Mouse (Mus musculus) ovary, postnatal 36 days (tissue): Measurements from ENCODE around the gene Tex261.
A peak's percentile ranks its signal among the peaks of the same experiment; 100 is the strongest.
"Not testable (repeated sequence)": the region's sequence is repeated elsewhere in the genome, so short reads cannot be mapped to it uniquely, and the experiment has no call there.

Experiments
- DNase-seq: peaks from one replicate; pipeline ENCODE4 v3.0.0; 2022; ENCODE audit warnings: low spot score, mixed read lengths

The Tex261 gene

DNA sequence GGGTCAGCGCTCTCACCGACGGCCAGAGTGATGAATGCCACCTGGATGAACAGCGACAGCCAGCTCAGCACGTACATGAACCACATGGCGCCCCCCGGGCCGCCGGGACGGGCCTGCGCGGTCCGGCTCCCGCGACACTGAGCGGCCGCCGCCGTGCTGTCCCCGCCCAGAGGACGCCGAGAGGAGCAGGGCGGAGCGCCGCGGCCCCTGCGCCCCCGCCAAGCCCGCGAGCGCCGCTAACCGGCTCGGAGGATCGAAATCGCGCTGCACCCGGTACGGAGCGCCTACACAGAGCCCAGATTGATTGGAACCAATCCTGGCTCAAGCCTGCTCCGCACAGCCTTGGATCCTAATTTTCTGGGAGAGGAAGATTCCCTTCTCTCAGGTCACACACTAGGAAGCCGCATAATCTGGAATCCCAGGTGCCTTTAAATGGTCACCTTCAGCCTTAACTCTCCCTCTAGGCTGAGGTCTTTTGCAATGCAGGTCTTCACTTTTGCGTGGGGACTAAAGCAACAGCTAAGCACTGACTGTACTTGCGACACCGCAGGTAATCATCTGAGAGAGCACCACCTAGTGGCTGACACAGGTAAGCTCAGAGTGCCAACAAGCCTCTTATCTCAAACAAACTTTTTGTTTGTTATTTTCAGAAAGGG, at the start of gene Tex261:
Gene Tex261, minus strand, starts transcription at position 176 of the 656 bp plus-strand sequence.
- DNase-seq = peak; percentile 93

- no peak for DNase-seq
These were observed 46.2 kb upstream of the Tex261 start for GRCm38 (mm10) chr6:83821856-83822255.

DNA sequence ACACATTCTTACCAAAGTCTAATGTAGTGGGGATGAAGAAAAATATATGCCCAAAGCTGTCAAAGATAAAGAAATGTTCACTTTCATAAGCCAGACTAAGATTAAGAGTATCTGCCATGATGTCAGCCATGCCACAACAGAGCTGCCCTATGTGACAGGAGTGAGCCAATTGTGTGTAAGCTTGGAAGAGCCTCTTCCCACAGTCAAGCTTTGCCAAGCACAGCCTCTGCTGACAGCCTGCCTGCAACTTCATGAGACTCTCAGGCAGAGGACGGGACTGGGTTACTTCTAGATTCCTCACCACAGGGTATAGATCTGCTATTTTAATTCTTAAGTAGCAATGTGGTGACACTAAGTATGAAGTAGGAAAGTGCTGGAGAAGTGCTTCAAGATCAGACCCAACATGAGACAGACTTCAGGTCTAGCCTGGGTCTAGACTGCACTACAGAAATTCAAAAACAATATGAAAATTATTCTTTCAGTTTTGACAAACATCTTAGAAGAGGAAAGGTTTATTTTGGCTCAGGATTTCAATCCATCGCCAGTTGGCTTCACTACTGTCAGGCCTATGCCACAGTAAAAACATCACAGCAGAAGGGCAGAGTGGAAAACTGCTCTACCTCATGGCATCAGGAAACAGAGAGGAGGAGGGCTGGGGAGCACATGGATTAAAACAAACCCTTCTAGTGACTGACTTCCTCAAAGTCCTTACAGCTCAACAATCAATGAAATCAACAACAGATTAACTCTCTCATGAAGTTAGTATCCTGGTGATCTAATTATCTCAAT, 45.3 kb upstream of the Tex261 start:
- DNase-seq = no peak

DNA sequence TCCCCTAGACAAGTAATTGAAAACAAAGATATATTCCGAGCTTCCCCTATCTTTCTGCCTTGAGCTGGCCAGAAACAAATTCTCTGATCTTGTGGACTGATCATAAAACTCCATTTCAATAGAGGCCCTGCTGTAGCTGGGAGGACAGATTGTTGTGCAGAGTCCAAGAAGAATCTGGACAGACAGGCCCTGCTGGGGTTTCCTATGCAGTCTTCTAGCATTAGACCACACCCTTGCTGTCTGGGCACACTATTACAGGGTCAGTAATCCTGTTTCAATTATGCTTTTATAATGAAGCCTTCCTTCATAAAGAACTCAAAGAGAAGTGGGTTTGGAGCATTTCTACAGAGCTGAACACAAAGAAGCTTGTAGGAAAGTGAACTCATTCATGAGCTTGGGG, 43.4 kb upstream of the Tex261 start:
- DNase-seq = no peak

DNA sequence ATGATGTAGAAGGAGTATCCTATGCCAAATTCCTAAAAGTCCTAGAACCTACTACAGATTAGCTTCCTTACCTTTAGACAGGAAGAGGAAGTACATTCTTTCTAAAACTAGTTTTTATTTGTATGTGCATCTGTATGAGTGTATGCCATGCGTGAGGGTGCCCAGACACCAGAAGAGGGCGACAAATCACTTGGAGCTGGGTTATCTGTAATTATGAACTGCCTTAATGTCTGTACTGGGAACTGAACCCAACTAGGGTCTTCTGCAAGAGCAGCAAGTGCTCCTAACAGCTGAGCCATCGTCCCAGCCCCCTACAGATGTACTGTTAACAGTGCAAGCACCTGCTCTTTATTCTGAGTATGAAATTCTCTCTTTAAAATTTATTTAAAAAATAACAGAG, 40.2 kb upstream of the Tex261 start:
- no peak for DNase-seq

GRCm38 (mm10) chr6:83802846-83803245, 27.2 kb upstream of the Tex261 start:
- no peak for DNase-seq

DNA sequence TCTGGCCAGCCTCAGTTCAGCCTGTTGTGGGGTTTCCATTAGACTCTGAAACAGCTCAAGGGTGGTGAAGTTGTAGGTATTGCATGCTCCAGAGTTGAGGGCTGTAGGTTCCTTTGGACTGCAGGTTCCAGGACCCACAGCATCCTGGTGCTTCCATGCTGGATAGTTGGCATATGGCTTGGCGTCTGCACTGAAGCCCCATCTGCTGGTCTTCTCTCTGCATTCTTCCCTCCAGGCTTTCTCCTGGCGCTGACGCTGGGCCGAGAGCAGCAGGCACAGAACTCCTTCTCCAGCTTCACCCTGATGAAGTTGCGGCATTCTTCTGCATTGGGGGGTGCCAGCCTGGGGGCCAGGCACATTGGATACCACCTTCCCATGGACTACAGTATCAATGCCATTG, 26.4 kb upstream of the Tex261 start:
- DNase-seq = no peak

- DNase-seq = no peak
These were observed 21.1 kb upstream of the Tex261 start for GRCm38 (mm10) chr6:83796686-83797085.

DNA sequence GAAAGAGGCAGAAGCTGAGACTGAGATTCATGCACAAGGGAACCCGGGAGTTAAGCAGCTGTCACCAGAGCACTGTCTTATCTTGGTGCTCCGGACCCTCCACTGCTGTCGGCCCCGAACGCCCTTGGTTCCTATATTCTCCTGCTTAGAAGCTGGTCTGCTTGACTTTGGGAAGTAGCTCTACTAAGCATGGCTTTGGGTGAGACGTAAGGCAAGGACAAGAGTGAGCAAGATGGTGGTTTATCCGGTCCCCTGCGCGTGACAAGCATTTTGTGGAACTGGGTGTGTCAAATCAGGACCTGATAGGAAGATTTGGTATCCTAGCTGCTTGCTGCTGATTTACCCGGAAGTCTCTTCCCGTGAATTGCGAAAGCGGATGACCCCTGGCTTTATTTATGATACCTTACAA, 19.9 kb upstream of the Tex261 start:
- DNase-seq = no peak

DNA sequence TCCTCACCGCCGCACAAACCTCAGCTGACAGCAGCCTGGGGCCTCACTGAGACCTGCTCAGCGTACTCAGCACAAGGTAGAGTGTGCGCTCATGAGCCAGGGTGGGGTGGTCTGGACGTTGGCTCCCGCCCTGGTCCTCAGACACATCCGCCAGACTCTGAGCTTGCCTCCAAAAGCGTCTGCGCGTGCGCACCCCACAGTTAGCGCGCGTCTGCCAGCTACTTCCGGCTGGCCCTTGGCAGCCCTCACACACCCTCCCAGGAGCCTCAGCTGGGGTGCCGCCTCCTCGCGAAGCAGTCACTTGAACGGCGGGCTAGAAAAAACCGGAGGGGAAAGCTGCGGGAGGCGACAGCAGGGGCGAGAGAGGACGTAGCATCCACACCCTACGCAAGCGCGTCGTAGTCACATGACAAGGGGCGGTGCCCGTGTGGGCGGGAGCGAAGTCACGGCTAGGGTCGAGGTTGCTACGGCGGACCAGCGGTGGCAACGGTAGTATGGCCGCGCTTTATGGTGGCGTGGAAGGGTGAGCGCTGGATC, 19.2 kb upstream of the Tex261 start, which contains the start of gene Nagk:
Gene Nagk, plus strand, starts transcription at position 223 of the 537 bp plus-strand sequence.
- DNase-seq = peak; percentile 92

- DNase-seq = no peak
These were observed 15.8 kb upstream of the Tex261 start for GRCm38 (mm10) chr6:83791251-83791890.

DNA sequence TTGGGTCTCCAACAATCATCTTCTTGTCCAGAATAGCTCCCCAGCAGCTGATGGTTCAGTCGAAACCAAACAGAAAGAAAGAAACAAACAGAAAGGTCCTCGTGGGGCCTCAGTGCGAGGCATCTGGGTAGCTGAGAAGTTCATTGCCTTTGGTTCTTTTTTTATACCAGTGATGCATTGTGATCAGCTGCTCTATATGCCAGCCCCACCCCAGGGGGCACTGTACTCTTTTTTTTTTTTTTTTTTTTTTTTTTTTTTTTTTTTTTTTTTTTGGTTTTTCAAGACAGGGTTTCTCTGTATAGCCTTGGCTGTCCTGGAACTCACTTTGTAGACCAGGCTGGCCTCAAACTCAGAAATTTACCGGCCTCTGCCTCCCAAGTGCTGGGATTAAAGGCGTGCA, 14.9 kb upstream of the Tex261 start:
- DNase-seq = not testable (repeated sequence)

- DNase-seq = no peak
These were observed 12.9 kb upstream of the Tex261 start for GRCm38 (mm10) chr6:83788554-83788953.

DNA sequence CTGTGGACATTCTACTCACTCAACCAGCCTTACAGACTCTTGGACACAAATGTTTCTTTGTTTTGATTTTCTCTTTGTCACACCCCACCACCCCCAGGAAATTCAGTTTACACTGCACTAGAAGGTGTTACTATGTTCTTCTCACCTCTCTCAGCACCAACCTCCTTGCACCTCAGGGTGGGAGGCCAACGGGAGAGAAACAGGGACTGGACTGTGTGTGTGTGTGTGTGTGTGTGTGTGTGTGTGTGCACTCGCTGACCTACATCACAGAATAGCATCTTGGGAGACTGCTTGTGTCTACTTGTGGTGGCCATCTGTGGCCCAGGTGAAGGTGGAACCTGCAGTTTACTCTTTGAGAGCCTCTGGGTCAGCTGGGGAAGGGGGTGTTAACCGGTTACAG, 10.8 kb upstream of the Tex261 start:
- DNase-seq = no peak

GRCm38 (mm10) chr6:83779026-83779425, 3.4 kb upstream of the Tex261 start:
- peak; percentile 53 for DNase-seq

DNA sequence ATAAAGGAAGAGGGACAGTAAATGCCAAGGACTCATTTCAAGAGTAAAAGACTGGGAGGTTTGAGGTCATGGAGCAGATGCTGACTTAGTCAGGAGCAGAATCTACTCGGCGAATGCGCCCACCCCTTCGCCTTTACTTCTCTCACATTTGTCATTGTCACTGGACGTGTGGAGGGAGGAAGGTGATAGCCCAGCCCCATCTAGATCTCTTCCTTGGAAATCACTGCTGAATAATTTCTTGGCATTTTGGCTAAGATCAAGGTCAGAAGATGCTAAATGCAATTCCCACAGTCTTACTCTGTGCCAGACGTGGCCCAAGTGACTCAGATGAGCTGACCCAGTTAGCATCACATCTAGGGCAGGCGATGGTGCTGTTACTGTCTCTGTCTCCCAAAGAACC, 2.7 kb upstream of the Tex261 start:
- DNase-seq = no peak

- no peak for DNase-seq
These were observed 641 bp downstream of the Tex261 start for GRCm38 (mm10) chr6:83774781-83775563.

GRCm38 (mm10) chr6:83774126-83774525, 1.5 kb downstream of the Tex261 start:
- no peak for DNase-seq

GRCm38 (mm10) chr6:83768485-83768884, 7.1 kb downstream of the Tex261 start:
- DNase-seq = no peak

DNA sequence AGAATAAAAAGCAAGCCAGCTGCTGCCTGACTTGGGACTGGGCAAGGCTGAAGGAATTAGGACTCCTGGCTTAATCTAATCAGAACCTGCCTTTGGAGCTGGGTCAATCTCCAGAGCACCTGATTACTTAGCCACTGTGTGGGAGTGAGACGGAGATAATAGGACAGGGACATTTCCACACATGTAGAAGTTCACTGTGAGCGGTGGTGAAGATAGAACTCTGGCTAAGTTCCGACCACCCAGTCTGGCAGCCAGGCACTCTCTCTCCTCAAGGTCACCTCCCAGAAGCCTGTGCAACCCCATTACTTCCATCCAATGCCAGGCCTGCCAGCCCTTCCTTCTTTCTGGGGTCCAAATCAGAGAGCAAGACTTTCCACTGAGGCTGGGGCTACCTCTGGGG, 8.6 kb downstream of the Tex261 start:
- DNase-seq = no peak

DNA sequence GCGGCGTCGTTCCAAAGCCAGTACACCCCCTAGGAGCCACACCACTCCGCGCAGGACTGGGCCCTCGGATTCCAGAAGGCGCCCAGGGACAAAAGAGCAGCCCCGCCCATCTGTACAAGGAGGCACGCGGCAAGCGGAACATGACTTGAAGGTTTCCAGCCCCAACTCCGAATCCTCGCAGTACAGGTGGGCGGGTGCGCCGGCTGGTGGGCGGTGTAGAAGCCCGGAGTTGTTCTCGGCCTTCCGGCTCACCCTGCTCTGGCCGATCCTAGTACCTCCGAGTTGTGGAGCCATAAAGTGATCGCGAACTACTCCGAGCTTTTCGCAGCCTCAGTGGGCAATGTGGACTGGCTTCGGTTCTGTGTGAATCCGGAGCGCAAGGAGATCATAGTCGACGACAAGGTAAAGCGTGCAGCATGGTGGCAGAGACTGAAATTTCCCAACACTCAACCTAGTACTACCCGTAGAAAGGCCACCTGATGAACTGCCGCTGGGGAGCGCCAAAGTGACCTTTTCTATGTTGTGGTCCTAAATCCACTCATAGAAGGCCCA, 12.7 kb downstream of the Tex261 start:
- DNase-seq = peak; percentile 58

DNA sequence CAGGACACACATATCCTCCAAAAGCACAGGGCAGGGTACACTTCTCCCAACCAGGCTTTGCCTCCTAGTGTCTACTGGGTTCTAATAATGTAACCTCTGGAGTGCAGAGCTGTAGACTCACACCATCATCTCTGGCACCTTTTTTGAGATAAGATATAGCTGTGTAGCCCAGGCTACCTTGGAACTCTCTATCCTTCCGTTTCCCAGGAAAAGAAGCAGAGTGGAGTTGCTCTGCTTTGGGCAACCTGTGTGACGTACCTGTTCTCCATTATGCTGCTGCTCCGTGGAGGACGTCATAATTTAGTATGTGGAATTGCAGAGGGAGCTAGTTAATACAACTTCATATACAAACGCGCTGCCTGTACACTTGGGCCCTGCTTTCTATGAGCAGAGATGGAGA, 13.3 kb downstream of the Tex261 start, which contains the start of gene Ankrd53:
Gene Ankrd53, plus strand, starts transcription at position 301 of the 400 bp plus-strand sequence.
- DNase-seq = no peak
